Mouse (Mus musculus) embryonic facial prominence, embryonic 14.5 days (tissue): ENCODE measurements around the gene Olfr9. TPM values are rescaled to one million over a fixed set of nuclear protein-coding genes. Genes with fewer than 3 reads are reported as not detected.
"Not testable (repeated sequence)": the region's sequence is repeated elsewhere in the genome, so short reads cannot be mapped to it uniquely, and the experiment has no call there.

ENCODE experiments used
- ATAC-seq: fragments of 200-750 bp; cut with Nextera tagmentation; 2 replicates; pipeline ENCODE4 v1.8.0; 2017; ENCODE audit warnings: low read depth, moderate number of reproducible peaks, moderate TSS enrichment
- DNase-seq: peaks from one replicate; pipeline ENCODE4 v3.0.0-alpha.2; 2015; ENCODE audit warnings: low spot score
- H3K27ac ChIP-seq: fragments of 300-500 bp; sonication (generic); replicated peaks from 2 replicates; pipeline ENCODE4 v1.5.1; 2014; ENCODE audit warnings: low read depth, mild to moderate bottlenecking, low read length, moderate library complexity
- H3K27me3 ChIP-seq: fragments of 300-500 bp; sonication (generic); replicated peaks from 2 replicates; pipeline ENCODE4 v1.6.1; 2014; ENCODE audit warnings: low read length; ENCODE audit not compliant: control insufficient read depth, insufficient read depth
- H3K36me3 ChIP-seq: fragments of 300-500 bp; sonication (generic); 2 replicates; pipeline ENCODE4 v1.6.1; 2014; ENCODE audit warnings: low read length, mixed read lengths; ENCODE audit not compliant: control insufficient read depth, insufficient read depth
- H3K4me1 ChIP-seq: fragments of 300-500 bp; sonication (generic); 2 replicates; pipeline ENCODE4 v1.6.1; 2014; ENCODE audit warnings: antibody characterized with exemption, low read length; ENCODE audit not compliant: control insufficient read depth, insufficient read depth
- H3K4me2 ChIP-seq: fragments of 300-500 bp; sonication (generic); 2 replicates; pipeline ENCODE4 v1.6.1; 2014; ENCODE audit warnings: low read depth, mild to moderate bottlenecking, low read length, moderate library complexity, mixed read lengths
- H3K4me3 ChIP-seq: fragments of 300-500 bp; sonication (generic); 2 replicates; pipeline ENCODE4 v1.5.1; 2014; ENCODE audit warnings: low read depth, mild to moderate bottlenecking, low read length
- H3K9ac ChIP-seq: fragments of 300-500 bp; sonication (generic); 2 replicates; pipeline ENCODE4 v1.6.1; 2014; ENCODE audit warnings: low read depth, mild to moderate bottlenecking, low read length, moderate library complexity, mixed read lengths
- H3K9me3 ChIP-seq: fragments of 300-500 bp; sonication (generic); 2 replicates; pipeline ENCODE4 v1.6.1; 2016; ENCODE audit warnings: low read length; ENCODE audit not compliant: control insufficient read depth
- WGBS: fragments of 180-500 bp; shearing (Covaris S2); extraction: QIAGEN DNeasy Blood & Tissue Kit; methylation state at CpG from one replicate; pipeline ENCODE4 v1.1.7; 2014; 5-methylcytosine and 5-hydroxymethylcytosine counted together
- polyA plus RNA-seq: library from polyadenylated mRNA; unstranded; fragments of >200 nt; fragmentation: Nextera tagmentation; extraction: Ambion mirVana; gene quantifications from 2 replicates; pipeline ENCODE4 v1.2.1, GENCODE M21; 2014

Olfr9 gene
- not detected in 2 replicates for polyA plus RNA-seq

GRCm38 (mm10) chr10:128989131-128989530, at the start of gene Olfr9:
Gene Olfr9 (plus strand): TSS chr10:128989431.
- not testable (repeated sequence) for H3K36me3 ChIP-seq, H3K27ac ChIP-seq, DNase-seq, H3K27me3 ChIP-seq, H3K4me3 ChIP-seq, H3K4me2 ChIP-seq, ATAC-seq, H3K9me3 ChIP-seq, H3K4me1 ChIP-seq, H3K9ac ChIP-seq
- 57% methylated on average over 1 of the region's 1 CpGs for WGBS

- no peak overlapping the region for H3K9ac ChIP-seq
- no peaks in the 10 kb centered on the region; the same call in 1 of the 2 replicates for H3K27me3 ChIP-seq
- no peak overlapping the region for H3K4me2 ChIP-seq
- H3K4me1 ChIP-seq, result no peaks in the 10 kb centered on the region
- ATAC-seq (no peak), DNase-seq (no peak)
- H3K27ac ChIP-seq, result no peak overlapping the region
- H3K36me3 ChIP-seq, result no peaks in the 10 kb centered on the region
- no peaks in the 10 kb centered on the region for H3K9me3 ChIP-seq
- 76% methylated on average over 10 of the region's 10 CpGs for WGBS
- H3K4me3 ChIP-seq, result no peak overlapping the region
Measured at GRCm38 (mm10) chr10:128940475-128941061, 48.7 kb upstream of the Olfr9 start.

- no peak for ATAC-seq
- Histone ChIP-seq H3K4me1 (no peaks in the 10 kb centered on the region), H3K27ac (no peak overlapping the region), H3K9ac (no peak overlapping the region), H3K27me3 (no peaks in the 10 kb centered on the region), H3K4me2 (no peak overlapping the region), H3K4me3 (no peak overlapping the region), H3K9me3 (no peaks in the 10 kb centered on the region), H3K36me3 (no peaks in the 10 kb centered on the region)
- WGBS, result 17% methylated on average over 2 of the region's 3 CpGs
- no peak for DNase-seq
Measured at GRCm38 (mm10) chr10:128945675-128946074, 43.6 kb upstream of the Olfr9 start.

DNA sequence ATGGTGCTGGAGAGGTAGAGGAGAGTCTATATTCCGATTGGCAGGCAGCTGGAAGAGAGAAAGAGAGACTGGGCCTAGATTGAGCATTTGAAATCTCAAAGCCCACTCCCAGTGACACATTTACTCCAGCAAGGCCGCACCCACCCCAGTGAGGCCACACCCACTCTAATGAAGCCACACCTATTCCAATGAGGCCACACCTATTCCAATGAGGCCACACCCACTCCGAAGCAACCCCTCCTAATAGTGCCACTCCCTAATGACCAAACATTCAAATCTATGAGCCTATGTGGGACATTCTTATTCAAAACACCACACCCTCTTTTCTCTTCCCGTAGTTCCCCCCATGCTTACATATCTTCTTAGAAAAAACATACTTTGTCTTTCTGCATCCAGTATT, 41.7 kb upstream of the Olfr9 start:
- no peaks in the 10 kb centered on the region for H3K27me3 ChIP-seq
- no peak overlapping the region for H3K9ac ChIP-seq
- no peaks in the 10 kb centered on the region for H3K4me1 ChIP-seq
- no peaks in the 10 kb centered on the region for H3K9me3 ChIP-seq
- WGBS, result 83% methylated on average over 4 of the region's 4 CpGs
- H3K4me2 ChIP-seq, result no peak overlapping the region
- H3K36me3 ChIP-seq, result no peaks in the 10 kb centered on the region
- H3K4me3 ChIP-seq, result no peak overlapping the region
- DNase-seq (no peak), ATAC-seq (no peak)
- H3K27ac ChIP-seq, result no peak overlapping the region

DNA sequence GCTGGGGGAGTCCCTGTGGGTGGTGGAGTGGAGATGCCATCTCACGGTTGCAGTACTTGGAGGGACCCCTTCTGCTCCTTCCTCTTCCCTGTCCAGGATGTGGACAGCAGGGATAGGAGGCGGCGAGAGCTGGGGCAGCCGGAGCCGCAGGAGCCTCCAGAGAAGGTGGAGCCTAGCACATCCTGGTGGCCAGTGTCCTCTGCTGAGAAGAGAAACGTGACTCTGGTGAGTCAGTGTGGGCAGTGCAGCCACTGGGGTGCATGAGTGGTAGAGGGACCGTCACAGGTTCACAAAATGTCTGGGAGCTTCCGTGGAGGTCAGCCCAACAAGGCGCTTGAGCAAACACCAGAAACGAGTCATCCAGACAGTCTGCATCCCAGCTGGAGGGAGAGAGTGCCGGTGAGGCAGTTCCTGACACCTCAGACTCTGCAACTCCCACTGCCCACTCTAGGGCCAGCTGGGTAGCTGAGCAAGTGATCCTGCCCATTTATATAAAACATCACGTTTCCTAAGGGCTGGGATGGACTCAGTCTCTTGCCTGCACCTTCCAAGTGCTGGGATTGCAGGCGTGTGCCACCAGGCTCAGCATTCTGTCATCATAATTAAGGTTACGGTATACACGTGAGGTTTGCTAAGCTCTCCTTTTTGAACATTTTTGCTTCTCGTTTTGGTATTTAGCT, 38.9 kb upstream of the Olfr9 start:
- H3K36me3 ChIP-seq, result no peaks in the 10 kb centered on the region
- H3K4me1 ChIP-seq, result no peaks in the 10 kb centered on the region
- no peaks in the 10 kb centered on the region for H3K27me3 ChIP-seq
- WGBS, result 64% methylated on average over 16 of the region's 16 CpGs
- no peak overlapping the region for H3K27ac ChIP-seq
- no peak overlapping the region for H3K9ac ChIP-seq
- ATAC-seq, result no peak
- H3K4me2 ChIP-seq, result no peak overlapping the region
- no peaks in the 10 kb centered on the region for H3K9me3 ChIP-seq
- DNase-seq, result no peak
- no peak overlapping the region for H3K4me3 ChIP-seq

DNA sequence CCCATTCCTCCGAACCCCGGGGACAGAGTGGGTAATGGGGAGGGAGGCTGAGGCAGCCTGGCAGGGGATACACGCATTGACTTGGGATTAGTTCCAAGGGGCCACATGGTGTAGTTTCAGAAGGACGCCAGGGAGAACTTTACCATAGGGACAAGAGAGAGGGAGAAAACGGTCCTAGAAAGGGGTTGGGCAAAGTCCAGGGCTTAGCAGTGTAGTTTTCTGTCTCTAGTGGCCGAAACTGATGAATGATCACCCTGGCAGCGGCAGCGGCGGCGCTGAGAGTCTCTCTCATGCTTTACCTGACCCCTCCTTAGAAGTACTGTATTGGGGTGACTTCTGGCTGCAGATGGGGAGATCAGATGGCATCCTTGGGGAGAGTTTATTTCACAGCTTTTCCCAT, 30.9 kb upstream of the Olfr9 start:
- WGBS, result 76% methylated on average over 10 of the region's 10 CpGs
- no peak for ATAC-seq
- no peaks in the 10 kb centered on the region for H3K27me3 ChIP-seq
- H3K36me3 ChIP-seq, result no peaks in the 10 kb centered on the region
- no peak overlapping the region for H3K4me3 ChIP-seq
- DNase-seq, result no peak
- no peak overlapping the region for H3K9ac ChIP-seq
- H3K27ac ChIP-seq, result no peak overlapping the region
- no peak overlapping the region for H3K4me2 ChIP-seq
- H3K9me3 ChIP-seq, result no peaks in the 10 kb centered on the region
- no peaks in the 10 kb centered on the region for H3K4me1 ChIP-seq

GRCm38 (mm10) chr10:128960142-128960541, 29.1 kb upstream of the Olfr9 start:
- H3K9me3 ChIP-seq, result no peaks in the 10 kb centered on the region
- no peaks in the 10 kb centered on the region for H3K36me3 ChIP-seq
- DNase-seq (no peak), ATAC-seq (no peak)
- no peak overlapping the region for H3K4me3 ChIP-seq
- H3K9ac ChIP-seq, result no peak overlapping the region
- H3K4me1 ChIP-seq, result no peaks in the 10 kb centered on the region
- H3K27ac ChIP-seq, result no peak overlapping the region
- no peaks in the 10 kb centered on the region for H3K27me3 ChIP-seq
- WGBS, result 76% methylated on average over 4 of the region's 4 CpGs
- H3K4me2 ChIP-seq, result no peak overlapping the region

GRCm38 (mm10) chr10:128960590-128961584, 28.3 kb upstream of the Olfr9 start, which contains the start of gene Mettl7b:
Gene Mettl7b (minus strand): TSS chr10:128960988.
- no peaks in the 10 kb centered on the region for H3K27me3 ChIP-seq
- no peak within 1 kb of the TSS for H3K9ac ChIP-seq
- H3K4me3 ChIP-seq, result no peak within 1 kb of the TSS
- no peak within 1 kb of the TSS for H3K27ac ChIP-seq
- no peak for ATAC-seq
- WGBS, result 71% methylated on average over 12 of the region's 12 CpGs
- no peaks in the 10 kb centered on the region for H3K9me3 ChIP-seq
- DNase-seq, result no peak
- H3K36me3 ChIP-seq, result no peaks in the 10 kb centered on the region
- no peak within 1 kb of the TSS for H3K4me2 ChIP-seq
- no peaks in the 10 kb centered on the region for H3K4me1 ChIP-seq
